Mouse (Mus musculus) liver, adult (tissue): ENCODE measurements around the gene Gapdh.

Experiments
- GATA4 ChIP-seq: IDR thresholded peaks from 2 replicates; pipeline ENCODE4 v1.6.1; 2014; ENCODE audit warnings: mild to moderate bottlenecking, low read length; ENCODE audit not compliant: insufficient replicate concordance

Gapdh gene

GRCm38 (mm10) chr6:125182133-125182532 lies 15.9 kb upstream of the Gapdh start:
- no peak for TF ChIP-seq GATA4

- no peak for TF ChIP-seq GATA4
Observed at GRCm38 (mm10) chr6:125179601-125180000, 13.3 kb upstream of the Gapdh start.

DNA sequence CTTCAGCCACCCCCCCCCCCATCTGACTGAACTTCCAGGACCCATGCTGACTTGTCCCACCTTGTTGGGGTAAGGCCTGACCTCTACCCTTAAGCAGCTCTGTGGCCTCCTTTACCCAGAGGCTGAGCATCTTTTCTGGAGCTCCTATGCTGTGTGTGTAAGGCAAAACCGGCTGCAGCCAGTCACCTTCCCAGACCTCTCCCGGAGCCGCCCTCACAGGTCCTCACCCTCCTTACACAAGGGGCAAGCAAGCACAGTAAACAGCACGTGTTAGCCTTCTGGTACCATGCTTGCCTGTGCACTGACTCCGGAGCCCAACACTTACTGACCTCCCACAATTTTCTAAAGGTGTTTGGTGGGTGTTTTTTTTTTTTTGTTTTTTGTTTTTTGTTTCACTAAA lies 9.2 kb upstream of the Gapdh start:
- TF ChIP-seq GATA4: no peak

GRCm38 (mm10) chr6:125173256-125173655 lies 7.0 kb upstream of the Gapdh start:
- no peak for TF ChIP-seq GATA4

GRCm38 (mm10) chr6:125172474-125172873 lies 6.2 kb upstream of the Gapdh start:
- TF ChIP-seq GATA4: no peak

- TF ChIP-seq GATA4: no peak
Observed at GRCm38 (mm10) chr6:125170194-125170593, 3.9 kb upstream of the Gapdh start.

GRCm38 (mm10) chr6:125168086-125168485 lies 1.8 kb upstream of the Gapdh start:
- no peak for TF ChIP-seq GATA4

- no peak for TF ChIP-seq GATA4
Observed at GRCm38 (mm10) chr6:125166861-125167650, 789 bp upstream of the Gapdh start.

DNA sequence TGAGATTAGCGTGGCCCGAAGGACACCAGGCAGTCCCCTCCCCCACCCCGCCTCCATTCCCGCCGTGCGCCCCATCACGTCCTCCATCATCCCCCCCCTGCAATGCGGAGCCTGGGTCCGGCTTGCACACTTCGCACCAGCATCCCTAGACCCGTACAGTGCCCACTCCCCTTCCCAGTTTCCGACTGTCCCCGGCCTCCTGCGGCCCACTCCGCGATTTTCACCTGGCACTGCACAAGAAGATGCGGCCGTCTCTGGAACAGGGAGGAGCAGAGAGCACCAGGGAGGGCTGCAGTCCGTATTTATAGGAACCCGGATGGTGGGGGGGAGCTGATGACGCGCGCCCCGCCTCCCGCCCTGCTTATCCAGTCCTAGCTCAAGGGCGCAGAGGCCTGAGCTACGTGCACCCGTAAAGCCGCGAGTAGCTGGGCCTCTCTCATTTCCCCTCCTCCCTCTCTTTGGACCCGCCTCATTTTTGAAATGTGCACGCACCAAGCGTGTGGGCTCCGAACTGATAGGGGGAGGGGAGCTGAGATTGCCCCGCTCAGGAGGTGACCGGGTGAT lies 857 bp downstream of the Gapdh start:
- peak; percentile 63; the same call in 1 of the 2 replicates for TF ChIP-seq GATA4

DNA sequence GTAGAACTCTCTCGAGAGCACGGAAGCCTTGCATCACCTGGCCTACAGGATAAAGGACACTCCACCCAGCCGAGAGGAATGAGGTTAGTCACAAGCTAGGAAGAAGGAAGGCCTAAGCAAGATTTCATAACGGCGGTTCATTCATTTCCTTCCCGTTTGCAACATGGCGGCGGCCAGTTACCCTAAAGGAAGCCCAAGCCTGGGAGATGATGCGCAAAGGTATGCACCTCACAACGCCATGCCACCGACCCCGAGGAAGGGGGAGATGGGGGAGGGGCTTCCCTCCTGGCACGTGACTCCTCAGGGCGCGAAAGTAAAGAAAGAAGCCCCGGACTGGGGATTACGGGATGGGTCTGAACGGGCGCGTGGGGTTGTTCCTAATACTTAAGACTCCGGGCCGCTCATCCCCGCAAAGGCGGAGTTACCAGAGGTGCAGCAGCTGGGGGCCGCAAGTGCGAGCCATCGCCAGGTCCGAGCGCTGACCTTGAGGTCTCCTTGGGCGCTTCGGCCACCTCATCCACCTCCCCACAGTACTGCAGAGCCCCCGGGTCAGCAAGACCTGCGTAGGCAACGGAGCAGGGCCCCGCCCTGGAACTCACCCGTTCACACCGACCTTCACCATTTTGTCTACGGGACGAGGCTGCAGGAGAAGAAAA lies 1.5 kb downstream of the Gapdh start:
- no peak for TF ChIP-seq GATA4

DNA sequence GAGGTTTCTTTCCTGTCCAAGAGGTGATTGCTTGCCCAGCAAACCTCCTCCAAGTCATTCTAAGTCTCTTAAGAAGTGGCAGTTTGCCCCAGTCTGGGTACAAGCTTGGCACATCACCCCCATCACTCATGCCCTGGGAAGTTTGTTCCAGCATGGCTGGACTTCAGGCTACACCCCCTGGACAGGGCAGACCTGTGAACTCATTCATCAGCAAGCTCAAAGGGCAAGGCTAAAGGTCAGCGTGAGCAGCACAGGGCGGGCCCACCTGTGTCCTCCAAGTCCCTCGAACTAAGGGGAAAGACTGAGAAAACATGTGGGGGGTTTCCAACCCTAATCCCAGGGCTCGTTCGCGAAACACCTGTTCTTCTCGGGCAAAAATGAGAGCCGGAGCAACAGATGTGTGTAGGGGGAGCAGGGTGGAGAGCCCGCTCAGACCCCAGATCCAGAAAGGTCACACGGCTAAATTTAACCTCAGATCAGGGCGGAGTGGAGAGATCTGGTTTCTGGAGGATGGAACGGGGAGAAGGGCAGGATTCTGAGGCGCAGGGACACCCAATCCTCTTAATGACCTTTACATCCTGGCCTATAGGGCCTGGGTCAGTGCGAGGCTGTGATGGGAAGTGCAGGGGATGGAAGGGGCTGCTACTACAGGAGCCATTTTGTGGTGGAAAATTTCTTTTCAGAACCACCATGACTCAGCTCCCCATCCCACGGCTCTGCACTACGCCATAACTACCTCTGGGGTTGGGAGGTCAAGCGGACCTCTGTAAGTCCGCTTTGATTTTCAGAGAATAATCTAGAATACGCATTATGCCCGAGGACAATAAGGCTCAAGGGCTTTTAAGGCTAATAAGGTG lies 2.2 kb downstream of the Gapdh start:
- TF ChIP-seq GATA4: no peak

DNA sequence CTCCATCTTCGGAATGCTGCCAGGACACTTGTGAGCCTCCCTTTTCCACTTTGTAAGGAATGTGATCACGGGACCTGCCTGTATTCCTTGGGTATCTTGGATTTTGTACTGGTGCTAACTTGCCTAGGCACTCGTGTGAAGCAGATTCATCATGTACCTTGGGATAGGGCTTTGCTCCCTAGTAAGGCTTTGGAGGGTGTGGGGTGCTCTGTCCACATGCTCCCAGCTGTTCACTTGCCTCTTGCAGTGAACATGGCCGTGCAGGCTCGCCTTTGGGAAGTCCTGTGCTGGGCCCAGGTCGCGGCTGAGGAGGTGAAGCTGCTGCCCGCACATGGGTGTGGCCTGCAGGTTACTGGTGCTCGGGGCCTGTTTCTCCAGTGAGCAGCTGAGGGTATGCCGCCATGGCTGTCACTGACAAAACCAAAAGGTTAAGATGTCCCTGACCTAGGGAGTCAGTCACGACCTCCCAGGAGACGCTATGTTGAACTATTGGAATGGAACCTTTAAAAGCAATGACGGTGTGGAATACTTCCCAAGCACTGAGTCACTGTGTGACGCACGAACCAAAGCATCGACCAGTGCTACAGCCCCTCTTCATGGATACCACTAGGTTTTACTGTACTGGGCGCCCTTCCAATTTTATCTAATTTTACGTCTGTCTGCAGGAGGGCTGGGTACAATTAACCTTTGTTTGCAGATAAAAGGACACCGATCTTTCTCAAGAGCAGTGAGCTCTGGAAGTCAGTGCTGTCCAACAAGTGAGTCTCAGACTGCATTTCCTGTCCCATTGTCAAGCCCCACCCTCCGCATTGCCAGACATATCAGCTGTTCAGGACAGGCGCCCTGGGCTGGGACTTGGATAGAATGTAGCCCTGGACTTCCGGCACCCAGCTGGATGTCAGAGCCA lies 5.2 kb downstream of the Gapdh start:
- peak; percentile 64; the same call in 1 of the 2 replicates for TF ChIP-seq GATA4

DNA sequence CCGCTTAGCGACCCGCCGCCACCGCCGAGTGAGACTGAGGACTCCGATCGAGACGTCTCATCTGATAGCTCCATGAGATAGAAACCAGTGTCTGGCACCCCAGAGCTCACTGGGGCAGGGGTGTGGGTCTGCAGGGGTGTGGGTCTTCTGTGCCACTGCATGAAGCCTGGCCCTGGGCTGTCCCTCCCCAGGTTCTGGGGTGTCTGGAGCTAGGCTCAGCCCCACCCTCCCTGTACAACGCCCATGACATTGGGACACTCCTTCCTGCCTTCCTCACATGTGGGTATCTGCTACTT lies 5.8 kb downstream of the Gapdh start:
- no peak for TF ChIP-seq GATA4

GRCm38 (mm10) chr6:125159773-125160557 lies 6.3 kb downstream of the Gapdh start:
- no peak for TF ChIP-seq GATA4

DNA sequence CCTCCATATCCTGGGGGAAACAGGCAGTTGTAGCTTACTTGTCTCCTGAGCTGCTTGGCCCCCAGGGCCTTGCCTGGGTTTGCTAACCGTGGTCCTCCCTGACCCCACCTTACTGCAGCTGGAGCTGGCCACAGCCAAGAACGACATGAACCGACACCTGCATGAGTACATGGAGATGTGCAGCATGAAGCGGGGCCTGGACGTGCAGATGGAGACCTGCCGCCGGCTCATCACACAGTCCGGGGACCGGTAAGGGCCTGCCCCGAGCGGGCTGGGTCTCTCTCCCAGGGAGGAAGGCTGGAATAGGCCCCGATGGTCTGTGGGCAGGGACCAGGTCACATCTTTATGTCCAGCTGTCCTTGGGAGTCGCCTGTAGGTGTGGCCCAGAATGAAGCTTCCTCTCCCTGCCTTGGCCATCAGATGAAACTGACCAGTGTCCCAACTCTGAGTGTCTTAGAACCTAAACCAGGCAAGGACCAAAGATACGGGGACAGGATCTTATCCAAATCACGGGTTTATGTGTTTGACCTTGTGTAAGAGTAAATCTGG lies 7.2 kb downstream of the Gapdh start:
- TF ChIP-seq GATA4: no peak
